Mouse (Mus musculus) v-Abl transformed pro-B cells (cell line): Measurements from ENCODE around the gene 2310030G06Rik.

Experiments used
- in situ Hi-C, 2 experiments: fragments of 400-800 bp; cut with MboI; formaldehyde crosslinking; loops; one replicate each; pipeline ENCODE4 v1.15.1; 2025; ENCODE audit not compliant: unreplicated experiment in 2 of 2

2310030G06Rik gene

GRCm38 (mm10) chr9:50751323-50751722, 5.0 kb upstream of the 2310030G06Rik start, which contains the start of gene Cryab:
Cryab (plus strand) TSS chr9:50751325.
- in situ Hi-C loops = loop anchor here in 1 of 2 experiments (25.0 kb wide), 2 partner anchors 139 to 1764 kb away; partner anchors contain the start of genes Nkapd1, Pih1d2, Sdhd and Timm8b

DNA sequence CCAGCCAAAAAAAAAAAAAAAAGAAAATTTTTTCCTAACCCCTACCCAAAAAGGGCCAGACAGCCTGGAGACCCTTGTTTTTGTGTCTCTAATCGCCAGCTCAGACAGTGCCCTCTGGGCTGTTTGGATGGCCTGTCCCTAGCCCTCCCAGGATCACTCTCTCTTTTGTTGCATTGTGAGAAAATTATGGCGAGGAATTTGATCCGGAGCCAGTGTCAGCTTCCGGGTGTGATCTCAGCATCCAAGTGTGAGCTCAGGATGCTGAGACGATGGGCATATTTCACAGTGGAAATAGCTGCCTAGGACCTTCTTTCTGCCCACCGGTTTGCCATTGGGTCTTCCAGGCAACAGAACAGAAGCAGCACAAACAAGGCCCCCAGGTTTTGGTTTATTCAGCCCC, 4.4 kb upstream of the 2310030G06Rik start:
- in situ Hi-C loops = loop anchor here in 1 of 2 experiments (25.0 kb wide), 2 partner anchors 138 to 1763 kb away; partner anchors contain the start of genes Nkapd1, Pih1d2, Sdhd and Timm8b

DNA sequence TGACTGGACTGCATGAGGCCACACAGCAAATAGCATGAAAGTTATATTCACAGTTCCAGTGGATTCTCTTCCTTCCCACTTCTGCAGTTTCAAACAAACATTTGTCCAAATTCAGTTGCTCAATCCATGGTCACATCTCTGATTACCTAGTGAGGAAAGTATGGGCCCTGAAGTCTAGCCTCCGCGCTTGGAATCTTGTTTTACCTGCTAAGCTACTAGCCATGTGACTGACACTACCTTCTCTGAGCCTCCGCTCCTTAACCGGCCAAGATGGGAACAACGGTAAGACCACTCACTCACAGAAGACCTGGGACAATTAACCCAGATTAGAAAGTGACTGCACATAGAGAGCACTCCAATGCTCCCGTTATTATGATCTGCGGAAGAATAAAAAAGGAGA, 530 bp downstream of the 2310030G06Rik start:
- in situ Hi-C loops = loop anchor here in 1 of 2 experiments (25.0 kb wide), 1 partner anchor 1259 kb away; the partner anchor contains the start of gene Ttc12

DNA sequence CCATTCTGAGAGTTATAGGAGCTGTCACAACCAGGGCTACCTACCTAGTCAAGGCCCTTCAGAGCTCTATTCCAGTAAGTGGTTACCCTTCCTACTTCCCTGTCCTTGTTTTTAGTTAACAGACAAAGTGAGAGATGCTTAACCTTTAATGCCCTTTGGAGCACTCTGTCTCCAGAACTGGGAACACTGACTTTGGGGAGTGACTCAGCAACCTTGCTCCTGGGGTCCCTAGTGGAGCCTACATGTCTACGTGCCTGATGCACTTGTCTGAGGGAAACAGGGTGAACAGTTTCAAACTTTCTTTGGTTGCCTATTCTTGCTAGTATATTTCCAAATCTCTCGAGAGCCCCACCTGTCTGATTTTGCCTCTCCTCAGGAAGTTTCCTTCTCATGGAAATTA, 3.6 kb downstream of the 2310030G06Rik start:
- in situ Hi-C loops = loop anchor here in 1 of 2 experiments (25.0 kb wide), 1 partner anchor 1255 kb away; the partner anchor contains the start of gene Ttc12

GRCm38 (mm10) chr9:50742261-50742660, 4.1 kb downstream of the 2310030G06Rik start:
- in situ Hi-C loops = loop anchor here in 1 of 2 experiments (25.0 kb wide), 1 partner anchor 1255 kb away; the partner anchor contains the start of gene Ttc12

DNA sequence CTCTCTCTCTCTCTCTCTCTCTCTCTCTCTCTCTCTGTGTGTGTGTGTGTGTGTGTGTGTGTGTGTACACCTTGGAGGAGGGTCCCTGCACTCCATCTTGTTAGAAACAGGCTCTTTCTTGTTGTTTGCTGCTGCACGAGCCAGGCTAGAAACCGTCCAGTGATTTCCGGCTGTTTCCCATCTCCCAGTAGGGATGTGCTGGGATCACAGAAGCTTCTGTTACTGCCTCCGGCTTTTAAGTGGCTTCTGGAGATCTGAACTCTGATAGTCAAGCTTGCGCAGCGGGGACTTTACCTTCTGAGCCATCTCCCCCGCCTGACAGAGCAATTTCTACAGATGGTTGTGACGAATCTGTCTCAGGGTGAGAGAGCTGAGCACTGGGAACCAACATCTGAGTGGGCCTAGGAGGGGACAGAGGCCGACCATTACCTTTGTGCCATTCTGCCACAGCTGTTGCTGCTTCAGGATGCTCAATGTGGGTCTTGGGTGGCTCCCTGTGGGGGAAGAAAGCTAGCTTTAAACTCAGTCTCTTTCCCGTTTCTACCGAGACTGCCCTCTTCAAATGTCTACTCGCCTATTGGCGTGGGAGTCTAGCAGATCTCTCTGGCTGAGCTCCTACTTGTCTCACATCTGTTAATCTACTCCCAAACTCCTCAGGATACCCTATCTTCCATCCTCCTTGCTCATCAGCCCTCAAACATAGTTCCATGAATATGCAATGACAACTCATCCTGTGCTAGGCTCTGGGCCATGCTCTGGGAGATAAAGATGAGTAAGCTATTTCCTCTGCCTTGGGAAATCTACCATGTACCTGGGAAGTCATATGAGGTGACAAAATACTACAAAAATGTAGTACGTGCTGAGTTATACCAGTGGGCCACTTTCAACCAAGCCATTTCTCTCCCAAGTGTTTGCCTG, 5.2 kb downstream of the 2310030G06Rik start:
- in situ Hi-C loops = loop anchor here in 1 of 2 experiments (25.0 kb wide), 1 partner anchor 1254 kb away; the partner anchor contains the start of gene Ttc12

DNA sequence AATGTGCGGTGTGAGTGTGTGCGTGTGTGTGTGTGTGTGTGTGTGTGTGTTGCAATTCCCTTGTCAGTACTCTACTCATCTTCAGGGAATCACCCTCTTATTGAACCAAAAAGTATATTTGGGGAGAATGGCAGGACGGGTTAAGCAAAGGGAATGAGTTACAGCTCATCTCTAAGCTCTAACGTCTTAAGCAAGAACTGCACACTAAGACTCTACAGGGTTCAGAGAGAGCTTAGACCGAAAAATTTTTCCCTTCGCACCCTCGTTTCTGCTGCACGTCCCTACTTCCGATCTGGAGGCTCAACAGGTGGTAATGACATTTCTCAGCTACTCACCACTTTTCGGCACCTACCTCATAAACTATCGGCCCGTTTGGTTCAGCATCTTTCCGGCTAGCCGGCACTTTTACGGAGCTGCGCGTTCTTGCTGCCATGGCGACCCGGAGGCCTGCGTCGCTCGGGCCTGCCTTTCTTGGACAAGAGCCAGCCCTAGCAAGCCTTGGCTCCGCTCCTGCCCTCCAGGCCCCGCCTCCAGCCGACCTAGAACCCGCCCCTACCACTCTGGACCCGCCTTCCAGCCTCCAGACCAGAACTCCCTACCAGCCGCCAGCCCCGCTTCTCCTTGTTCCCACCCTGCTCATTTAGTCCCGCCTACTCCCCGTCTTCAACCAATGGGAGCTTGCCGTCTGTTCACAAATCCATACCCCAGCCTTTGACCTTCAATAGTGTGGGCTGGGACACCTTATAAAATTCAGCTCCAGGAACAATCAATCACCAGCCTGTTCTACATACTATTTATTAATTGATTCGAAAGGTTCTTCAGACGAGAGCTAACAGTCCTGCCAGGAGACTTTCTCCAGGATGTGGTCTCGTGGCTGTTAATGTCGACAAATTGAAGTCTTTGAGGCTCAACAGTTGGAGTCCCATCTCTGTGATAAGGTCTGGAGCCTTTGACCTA, 7.1 kb downstream of the 2310030G06Rik start, which contains the start of gene Dixdc1:
Gene Dixdc1 (minus strand): TSS at position 604 of the 957 bp plus-strand sequence.
- in situ Hi-C loops = loop anchor here (10.0 to 25.0 kb wide), 2 partner anchors 1244 to 1252 kb away; partner anchors contain the start of gene Ttc12 (in 1 of the 2)

- in situ Hi-C loops = loop anchor here (10.0 to 25.0 kb wide), 2 partner anchors 1240 to 1248 kb away; partner anchors contain the start of gene Ttc12 (in 1 of the 2)
Measured at GRCm38 (mm10) chr9:50734989-50735388, 11.3 kb downstream of the 2310030G06Rik start.

DNA sequence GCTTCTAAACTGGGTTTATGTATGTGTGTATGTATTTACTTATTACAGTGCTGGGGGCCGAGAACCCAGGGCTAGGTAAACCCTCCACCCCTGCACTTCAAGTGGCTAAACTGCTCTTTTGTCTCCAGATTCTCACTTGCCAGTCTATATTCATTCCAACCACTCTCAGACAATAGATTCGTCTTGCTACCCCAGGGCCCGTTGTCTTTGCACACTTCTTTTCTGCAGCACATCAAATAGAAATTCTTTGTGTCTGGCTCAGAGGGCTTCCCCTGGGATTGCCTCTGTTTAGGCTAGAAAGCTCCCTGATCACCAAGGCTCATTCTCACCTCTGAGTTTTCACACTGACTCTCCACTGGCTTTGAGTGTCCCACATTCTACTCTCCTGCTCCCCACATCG, 13.8 kb downstream of the 2310030G06Rik start:
- in situ Hi-C loops = loop anchor here (10.0 to 25.0 kb wide), 2 partner anchors 1238 to 1245 kb away; partner anchors contain the start of gene Ttc12 (in 1 of the 2)

GRCm38 (mm10) chr9:50729600-50729999, 16.7 kb downstream of the 2310030G06Rik start:
- in situ Hi-C loops = loop anchor here in 1 of 2 experiments (25.0 kb wide), 1 partner anchor 1242 kb away; the partner anchor contains the start of gene Ttc12

- in situ Hi-C loops = loop anchor here in 1 of 2 experiments (25.0 kb wide), 1 partner anchor 1241 kb away; the partner anchor contains the start of gene Ttc12
Measured at GRCm38 (mm10) chr9:50727925-50728651, 18.2 kb downstream of the 2310030G06Rik start.

DNA sequence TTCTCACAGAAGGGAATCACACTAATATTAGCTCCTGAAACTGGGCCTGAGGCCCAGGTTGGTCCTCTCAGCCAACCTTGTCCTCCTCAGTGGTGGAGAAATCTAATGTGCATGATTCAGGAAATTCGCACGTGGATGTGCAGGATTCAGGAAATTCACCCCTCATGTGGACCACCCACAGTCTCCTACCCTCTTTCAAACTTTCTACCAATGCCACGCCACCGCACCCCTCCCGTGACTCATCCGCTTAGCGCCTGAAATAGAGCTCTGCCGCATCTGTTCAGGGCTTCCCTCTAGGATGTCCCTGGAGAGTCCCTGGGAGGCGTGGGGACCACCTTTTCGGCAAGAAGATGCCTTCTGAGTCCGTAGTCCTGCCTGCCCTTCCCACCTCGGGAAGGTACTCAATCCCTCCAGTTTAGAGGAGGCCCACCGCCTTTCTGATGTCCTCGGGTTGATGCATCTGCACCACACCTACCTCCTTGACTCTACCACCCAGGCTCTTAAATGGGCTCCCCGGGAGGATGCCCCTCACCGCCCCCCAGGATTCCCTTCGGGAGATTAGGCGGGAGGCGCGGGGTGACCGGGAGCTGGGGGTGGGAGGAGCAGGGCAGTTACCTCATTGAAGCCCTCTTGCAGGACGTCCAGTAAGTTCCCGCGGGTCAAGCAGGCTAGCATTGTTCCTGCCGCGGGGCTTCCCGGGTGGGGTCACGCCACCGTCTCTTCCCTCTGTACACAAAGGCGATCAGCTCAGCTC, 19.0 kb downstream of the 2310030G06Rik start:
- in situ Hi-C loops = loop anchor here in 1 of 2 experiments (25.0 kb wide), 1 partner anchor 1240 kb away; the partner anchor contains the start of gene Ttc12

- in situ Hi-C loops = loop anchor here in 1 of 2 experiments (25.0 kb wide), 1 partner anchor 1239 kb away; the partner anchor contains the start of gene Ttc12
Measured at GRCm38 (mm10) chr9:50725921-50726590, 20.3 kb downstream of the 2310030G06Rik start.

DNA sequence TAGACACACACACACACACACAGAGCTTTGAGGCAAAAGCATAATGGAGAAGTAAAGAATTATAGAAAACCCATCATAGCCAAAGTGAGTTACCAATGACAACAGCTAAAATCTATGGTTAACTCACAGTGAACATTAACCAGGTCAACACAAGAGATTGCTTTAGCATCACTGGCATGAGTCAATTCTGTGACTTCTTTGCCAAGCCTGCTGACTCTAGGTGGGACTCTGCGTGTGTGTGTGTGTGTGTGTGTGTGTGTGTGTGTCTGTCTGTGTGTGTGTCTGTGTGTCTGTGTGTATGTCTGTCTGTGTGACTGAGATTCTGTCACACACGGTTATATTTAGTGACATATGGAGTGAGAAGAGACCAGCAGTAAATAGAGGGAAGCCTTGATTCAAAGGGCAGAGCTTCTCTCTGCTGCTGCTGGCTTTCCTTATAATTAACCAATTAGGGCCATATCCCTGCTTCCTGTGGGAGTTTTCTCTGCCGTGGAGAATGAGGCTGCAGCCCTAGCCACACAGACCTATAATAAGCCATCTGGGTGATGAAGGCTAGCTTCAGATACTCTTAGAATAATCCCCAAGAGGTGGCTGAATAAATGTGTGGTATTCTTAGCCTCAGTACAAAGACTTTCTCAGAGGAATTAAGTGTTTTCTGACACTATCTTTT, 21.5 kb downstream of the 2310030G06Rik start:
- in situ Hi-C loops = loop anchor here (25.0 kb wide), 2 partner anchors 1188 to 1237 kb away; partner anchors contain the start of gene Ttc12 (in 1 of the 2)

- in situ Hi-C loops = loop anchor here in 1 of 2 experiments (25.0 kb wide), 1 partner anchor 1188 kb away; no protein-coding TSS in a partner anchor
Measured at GRCm38 (mm10) chr9:50724147-50724546, 22.2 kb downstream of the 2310030G06Rik start.

- in situ Hi-C loops = loop anchor here in 1 of 2 experiments (25.0 kb wide), 1 partner anchor 1189 kb away; no protein-coding TSS in a partner anchor
Measured at GRCm38 (mm10) chr9:50723406-50723805, 22.9 kb downstream of the 2310030G06Rik start.
